ENCODE assay signal across 8 mouse cellular contexts in genomic region chr5:76868693-76869286, GRCm38 (mm10). TPM values are rescaled to one million over a fixed set of nuclear protein-coding genes. Genes with fewer than 3 reads are reported as not detected.
DNase-seq lines count a peak whose midpoint lies in the region; ATAC-seq lines count a peak whose summit lies in the region.

No protein-coding gene starts in this region.

- no peaks in the 10 kb centered on the region for H3K9me3 ChIP-seq in limb, embryonic 10.5 days (replicated peaks)
- H3K9me3 ChIP-seq in midbrain, embryonic 11.5 days (ENCODE audit: control insufficient read depth, low read length), result no peaks in the 10 kb centered on the region

- H3K27me3 ChIP-seq in limb, embryonic 10.5 days (ENCODE audit: low read depth, poor library complexity, severe bottlenecking), result no peaks in the 10 kb centered on the region
- no peaks in the 10 kb centered on the region for H3K27me3 ChIP-seq in midbrain, embryonic 11.5 days (ENCODE audit: control insufficient read depth, insufficient read depth, low read length)

- H3K4me1 ChIP-seq in limb, embryonic 10.5 days, result peaks cover 11% of the 10 kb centered on the region
- H3K4me1 ChIP-seq in midbrain, embryonic 11.5 days (ENCODE audit: control insufficient read depth, insufficient read depth, low read length), result no peaks in the 10 kb centered on the region

- no peak overlapping the region; the same call in 1 of the 2 replicates for H3K27ac ChIP-seq in limb, embryonic 10.5 days
- no peak overlapping the region for H3K27ac ChIP-seq in midbrain, embryonic 11.5 days (ENCODE audit: low read depth, low read length)

- no peak overlapping the region for H3K9ac ChIP-seq in midbrain, embryonic 11.5 days (ENCODE audit: low read length)

- peak; percentile 95 to 97 for ATAC-seq in hematopoietic stem cell, adult 5-6 weeks (replicated peaks in 1 of 2; ENCODE audit: insufficient read depth in 1 of 2, low FRiP score in 2 of 2, low TSS enrichment in 1 of 2, low read depth in 1 of 2, poor library complexity in 2 of 2, severe bottlenecking in 2 of 2)
- peak; percentile 73; the same call in 1 of the 2 replicates for ATAC-seq in midbrain, embryonic 11.5 days (ENCODE audit: low FRiP score)

- peak overlapping the region; percentile 33 for H3K4me2 ChIP-seq in midbrain, embryonic 11.5 days

- peak overlapping the region; percentile 43 for H3K4me3 ChIP-seq in limb, embryonic 10.5 days
- H3K4me3 ChIP-seq in midbrain, embryonic 11.5 days (ENCODE audit: low read depth, low read length), result peak overlapping the region; percentile 18; the same call in 1 of the 2 replicates

- peaks cover 65% of the 10 kb centered on the region for H3K36me3 ChIP-seq in limb, embryonic 10.5 days
- H3K36me3 ChIP-seq in midbrain, embryonic 11.5 days (ENCODE audit: control insufficient read depth, insufficient read depth, low read length), result peaks cover 12% of the 10 kb centered on the region; the same call in 1 of the 2 replicates

- WGBS in limb, embryonic 10.5 days, result 26% methylated on average over 16 of the region's 16 CpGs
- 23% methylated on average over 16 of the region's 16 CpGs for WGBS in midbrain, embryonic 11.5 days

- DNase-seq in T-cell, adult 2 months (ENCODE audit: low spot score), result peak; percentile 26
- DNase-seq in embryo, embryonic 9.5 days (ENCODE audit: extremely low spot score), result peak; percentile 60
- no peak for DNase-seq in limb, embryonic 10.5 days (ENCODE audit: low spot score)
- peak; percentile 86 for DNase-seq in midbrain, embryonic 11.5 days (ENCODE audit: low spot score, missing footprints)
- peak; percentile 61 for DNase-seq in thymus, postnatal 14 days
- DNase-seq in right cerebral cortex, postnatal 36 days (ENCODE audit: low spot score in 2 of 2), result no peak
- DNase-seq in spleen, postnatal 14 days (ENCODE audit: low spot score in 2 of 2), result no peak

RNA-seq across cellular contexts. Expression of gene Aasdh, which starts 36.5 kb away (rescaled TPM):
- total RNA-seq in hematopoietic stem cell, adult 5-6 weeks (2017), result 16.7 and 55.0 TPM in 2 replicates
- polyA plus RNA-seq in limb, embryonic 10.5 days (2016; fragmentation: Nextera tagmentation; extraction: Ambion mirVana), result 18.8 and 23.5 TPM in 2 replicates
- polyA plus RNA-seq in midbrain, embryonic 11.5 days (2014; fragmentation: Nextera tagmentation; extraction: Ambion mirVana), result 15.6 and 17.3 TPM in 2 replicates

Comparison
In these comparisons a context has a peak if more than half of its experiments do, and no peak if none do; other contexts are left out.
1. DNase-seq: peak in T-cell, adult 2 months (single experiment), embryo, embryonic 9.5 days (single experiment), midbrain, embryonic 11.5 days (single experiment) and thymus, postnatal 14 days (single experiment); none in limb, embryonic 10.5 days (single experiment), right cerebral cortex, postnatal 36 days (0 of 2) and spleen, postnatal 14 days (0 of 2).